Mouse (Mus musculus) C2C12 (cell line): Measurements from ENCODE around the gene Klhl36.

Experiments used
- CTCF ChIP-seq: IDR thresholded peaks from one replicate; pipeline ENCODE4 v1.5.1; 2011; ENCODE audit not compliant: control insufficient read depth, insufficient read depth, insufficient read length
- MAX ChIP-seq: IDR thresholded peaks from one replicate; pipeline ENCODE4 v1.6.1; 2011; ENCODE audit warnings: mild to moderate bottlenecking, control low read depth
- MYOD1 ChIP-seq: IDR thresholded peaks from one replicate; pipeline ENCODE4 v1.6.1; 2011; ENCODE audit warnings: low read depth; ENCODE audit not compliant: control insufficient read depth, insufficient read length
- MYOG ChIP-seq: IDR thresholded peaks from one replicate; pipeline ENCODE4 v1.6.1; 2011; ENCODE audit not compliant: control insufficient read depth, insufficient read length; ENCODE audit errors: extremely low read depth
- USF1 ChIP-seq: IDR thresholded peaks from one replicate; pipeline ENCODE4 v1.6.1; 2011; ENCODE audit warnings: low read depth, mild to moderate bottlenecking, control low read depth, moderate library complexity

- TF ChIP-seq CTCF (no peak), MAX (no peak), USF1 (no peak), MYOG (no peak), MYOD1 (no peak)
These were observed 35.0 kb downstream of the Klhl36 start for GRCm38 (mm10) chr8:119897069-119897468.
